Mouse (Mus musculus): ENCODE results near the gene Gpr132.

- TF ChIP-seq CTCF (IDR thresholded peaks at IDR 0.05; ENCODE audit: low read depth, low read length) (no peak), TAL1 (conservative IDR thresholded peaks at IDR 0.05; ENCODE audit: low read depth, low read length) (no peak)
Observed at GRCm38 (mm10) chr12:112801864-112802846, 65.9 kb downstream of the Gpr132 start, which contains the start of gene Ahnak2.
